Mouse (Mus musculus): ENCODE results near the gene Ptprm.

GRCm38 (mm10) chr17:66882304-66882703, 472.0 kb downstream of the Ptprm start:
- no peak for TF ChIP-seq CTCF (IDR thresholded peaks at IDR 0.05; ENCODE audit: borderline replicate concordance, insufficient read depth, low read length)
- TF ChIP-seq POLR2A (IDR thresholded peaks at IDR 0.05; ENCODE audit: low read depth, low read length): no peak

Data from embryonic fibroblast, embryonic 13.5 days (primary cell).